Mouse (Mus musculus) intestine, embryonic 14.5 days (tissue): ENCODE results near the gene Aven. TPM values are rescaled to one million over a fixed set of nuclear protein-coding genes. Genes with fewer than 3 reads are reported as not detected.

Experiments used
- ATAC-seq: fragments of 200-750 bp; cut with Nextera tagmentation; replicated peaks from 2 replicates; pipeline ENCODE4 v1.8.0; 2017; ENCODE audit warnings: low read depth, moderate number of reproducible peaks, moderate TSS enrichment, moderate library complexity; ENCODE audit not compliant: low FRiP score, low TSS enrichment
- DNase-seq: peaks from one replicate; pipeline ENCODE4 v3.0.0-alpha.2; 2018; ENCODE audit warnings: low spot score
- H3K27ac ChIP-seq: fragments of 300-500 bp; sonication (generic); 2 replicates; pipeline ENCODE4 v1.5.1; 2014; ENCODE audit warnings: low read depth, mild to moderate bottlenecking, control low read depth
- H3K27me3 ChIP-seq: fragments of 300-500 bp; sonication (generic); replicated peaks from 2 replicates; pipeline ENCODE4 v1.6.1; 2014; ENCODE audit warnings: low read length, control low read depth; ENCODE audit not compliant: control insufficient read depth, insufficient read depth
- H3K36me3 ChIP-seq: fragments of 300-500 bp; sonication (generic); 2 replicates; pipeline ENCODE4 v1.6.1; 2014; ENCODE audit warnings: low read length, control low read depth; ENCODE audit not compliant: control insufficient read depth, insufficient read depth
- H3K4me1 ChIP-seq: fragments of 300-500 bp; sonication (generic); replicated peaks from 2 replicates; pipeline ENCODE4 v1.6.1; 2014; ENCODE audit warnings: low read length, control low read depth, mixed read lengths; ENCODE audit not compliant: control insufficient read depth, insufficient read depth
- H3K4me2 ChIP-seq: fragments of 300-500 bp; sonication (generic); 2 replicates; pipeline ENCODE4 v1.6.1; 2014; ENCODE audit warnings: low read length
- H3K4me3 ChIP-seq: fragments of 300-500 bp; sonication (generic); 2 replicates; pipeline ENCODE4 v1.5.1; 2014; ENCODE audit warnings: low read depth, low read length, control low read depth, mixed read lengths
- H3K9ac ChIP-seq: fragments of 300-500 bp; sonication (generic); 2 replicates; pipeline ENCODE4 v1.6.1; 2014; ENCODE audit warnings: mild to moderate bottlenecking, low read length
- H3K9me3 ChIP-seq: fragments of 300-500 bp; sonication (generic); 2 replicates; pipeline ENCODE4 v1.6.1; 2016; ENCODE audit warnings: low read length, control low read depth; ENCODE audit not compliant: control insufficient read depth
- WGBS: fragments of 180-500 bp; shearing (Covaris S2); extraction: QIAGEN DNeasy Blood & Tissue Kit; methylation state at CpG from one replicate; pipeline ENCODE4 v1.1.7; 2014; 5-methylcytosine and 5-hydroxymethylcytosine counted together
- microRNA-seq: library from miRNA; unstranded; fragments of <30 nt; microRNA quantifications from one replicate; pipeline ENCODE4, GENCODE M21; 2016
- polyA plus RNA-seq: library from polyadenylated mRNA; unstranded; fragments of >200 nt; fragmentation: Nextera tagmentation; extraction: Ambion mirVana; gene quantifications from 2 replicates; pipeline ENCODE4 v1.2.1, GENCODE M21; 2014

Aven gene
- polyA plus RNA-seq, 1 experiment from 2014 or later: 9.1 TPM

- Histone ChIP-seq H3K9me3 (no peaks in the 10 kb centered on the region), H3K4me3 (no peak overlapping the region), H3K4me2 (no peak overlapping the region), H3K4me1 (no peaks in the 10 kb centered on the region), H3K27me3 (no peaks in the 10 kb centered on the region), H3K36me3 (no peaks in the 10 kb centered on the region), H3K9ac (no peak overlapping the region), H3K27ac (no peak overlapping the region)
- no peak for ATAC-seq
- 62% methylated on average over 1 of the region's 1 CpGs for WGBS
- DNase-seq: no peak
Observed at GRCm38 (mm10) chr2:112677246-112677645, 184.5 kb downstream of the Aven start.

- Histone ChIP-seq H3K4me1 (no peaks in the 10 kb centered on the region), H3K9ac (no peak overlapping the region), H3K9me3 (no peaks in the 10 kb centered on the region), H3K27me3 (no peaks in the 10 kb centered on the region), H3K4me3 (no peak overlapping the region), H3K4me2 (no peak overlapping the region), H3K36me3 (no peaks in the 10 kb centered on the region), H3K27ac (no peak overlapping the region)
- no peak for ATAC-seq
- WGBS: 86% methylated on average over 5 of the region's 5 CpGs
- no peak for DNase-seq
Observed at GRCm38 (mm10) chr2:112681817-112682216, 189.1 kb downstream of the Aven start.

Small RNAs within 50 kb of the gene (microRNA-seq; reads per million reads assigned to microRNA genes)
- not detected for gene Gm44374

Other genes starting within 250 kb of the Aven start
- gene Nutm1, start 233.7 kb upstream of the Aven start, polyA plus RNA-seq: 0.08 TPM in 1 of 2 replicates, not detected in the other
- 255 and 275 TPM in 2 replicates for gene Nop10, start 231.0 kb upstream of the Aven start, polyA plus RNA-seq
- 17.7 and 18.1 TPM in 2 replicates for gene Slc12a6, start 227.1 kb upstream of the Aven start, polyA plus RNA-seq
- gene Gm21985, start 226.7 kb upstream of the Aven start, polyA plus RNA-seq: not detected in 2 replicates
- 96.7 and 105 TPM in 2 replicates for gene Emc4, start 124.9 kb upstream of the Aven start, polyA plus RNA-seq
- 41.3 and 44.9 TPM in 2 replicates for gene Katnbl1, start 113.8 kb upstream of the Aven start, polyA plus RNA-seq
- gene Emc7, start 38.0 kb upstream of the Aven start, polyA plus RNA-seq: 16.9 and 17.5 TPM in 2 replicates
- not detected in 2 replicates for gene Chrm5, start 12.2 kb upstream of the Aven start, polyA plus RNA-seq